Mouse (Mus musculus): ENCODE measurements around the gene Tnrc6c.

DNA sequence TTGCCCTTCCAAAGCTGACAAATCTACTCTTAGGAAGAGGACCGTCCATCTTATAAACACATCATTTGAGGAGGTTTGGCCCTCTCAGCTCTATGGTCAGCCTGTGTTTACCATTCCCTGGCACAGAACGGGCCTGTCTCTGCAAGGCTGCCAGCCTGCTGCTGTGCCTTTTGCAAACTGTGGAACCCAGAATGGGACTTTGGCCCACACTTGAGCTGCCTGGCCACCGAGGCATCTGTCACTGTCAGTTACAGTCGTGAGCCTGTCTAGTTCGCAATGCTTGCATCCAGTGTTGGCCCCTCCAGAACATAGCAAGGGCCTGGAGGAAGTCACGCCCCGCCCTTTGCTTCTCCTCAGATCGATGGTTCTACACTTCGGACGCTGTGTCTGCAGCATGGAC lies 105.2 kb downstream of the Tnrc6c start:
- TF ChIP-seq POLR2A (IDR thresholded peaks at IDR 0.05; ENCODE audit: low read depth, low read length): no peak
- TF ChIP-seq CTCF (IDR thresholded peaks at IDR 0.05; ENCODE audit: borderline replicate concordance, insufficient read depth, low read length): no peak

All from embryonic fibroblast, embryonic 13.5 days (primary cell).